Comparison of ENCODE assay signal across 18 mouse cellular contexts in the genomic region with DNA sequence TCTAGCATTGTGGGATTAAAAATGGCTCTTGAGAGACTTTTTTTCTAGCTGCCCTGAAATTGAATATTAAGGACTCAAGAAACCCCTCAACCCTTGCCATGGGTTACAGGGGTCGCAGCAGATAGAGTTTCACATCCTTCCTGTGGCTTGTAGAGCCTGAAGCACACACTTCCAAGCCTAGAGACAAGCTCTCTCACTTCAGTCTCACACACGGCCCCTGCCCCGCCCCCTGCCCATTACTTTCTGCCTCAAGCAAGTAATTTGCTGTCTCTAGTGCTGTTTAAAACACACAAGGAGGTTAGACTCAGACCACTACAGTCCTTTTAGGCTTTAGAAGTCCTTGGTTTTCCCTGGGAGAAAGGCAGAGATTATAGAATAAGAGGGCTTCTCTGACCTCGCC. TPM values are rescaled to one million over a fixed set of nuclear protein-coding genes. Genes with fewer than 3 reads are reported as not detected.
"Had no signal": no experiment of that assay in that cellular context is flagged by ENCODE, and none has a peak within 500 bp of the region (broad histone marks: within the 10 kb centered on the region; RNA-seq: fewer than 3 reads in every experiment).

No protein-coding gene starts in this region.

- DNase-seq: kidney, adult 18-20 months; lung, adult 2 months; lung, postnatal 36 days; retina, postnatal 1 day; right cerebral cortex, postnatal 4 days; thymus, postnatal 4 days had no signal

- H3K4me2 ChIP-seq: liver, embryonic 11.5 days; liver, embryonic 15.5 days; midbrain, embryonic 13.5 days; neural tube, embryonic 12.5 days had no signal

- H3K9ac ChIP-seq: liver, embryonic 15.5 days; midbrain, embryonic 13.5 days; neural tube, embryonic 12.5 days had no signal

- H3K36me3 ChIP-seq: limb, embryonic 10.5 days; liver, embryonic 15.5 days; midbrain, embryonic 13.5 days; neural tube, embryonic 12.5 days had no signal

- H3K27ac ChIP-seq: left cerebral cortex, adult 2 months; limb, embryonic 10.5 days; liver, embryonic 15.5 days; midbrain, embryonic 13.5 days; neural tube, embryonic 12.5 days had no signal

- H3K4me1 ChIP-seq: liver, embryonic 15.5 days had no signal

- ATAC-seq: lung, postnatal 0 days; midbrain, embryonic 13.5 days had no signal

- H3K9me3 ChIP-seq: limb, embryonic 10.5 days; liver, embryonic 15.5 days; midbrain, embryonic 13.5 days; neural tube, embryonic 12.5 days had no signal

- H3K27me3 ChIP-seq: liver, embryonic 15.5 days had no signal

- H3K4me3 ChIP-seq: left cerebral cortex, adult 2 months; limb, embryonic 10.5 days; liver, embryonic 15.5 days; midbrain, embryonic 13.5 days; neural tube, embryonic 12.5 days had no signal

RNA-seq across cellular contexts. Expression of gene Npffr2, which starts 1.7 kb away (rescaled TPM):
- total RNA-seq: layer of hippocampus, postnatal 25 days; megakaryocyte progenitor cell, adult 5-6 weeks; neutrophil, adult 5-6 weeks had no signal
- polyA plus RNA-seq: limb, embryonic 14.5 days; liver, embryonic 15.5 days; neural tube, embryonic 12.5 days; spleen, adult 2 months had no signal
